Mouse (Mus musculus) liver, adult 2 months (tissue): ENCODE measurements around the gene Crabp2.

Experiments
- CTCF ChIP-seq: fragments of 200-500 bp; IDR thresholded peaks from 2 replicates; pipeline ENCODE4 v1.5.1; 2011; ENCODE audit warnings: low read depth, low read length, control low read depth
- POLR2A ChIP-seq: fragments of 200-500 bp; IDR thresholded peaks from 2 replicates; pipeline ENCODE4 v1.6.1; 2011; ENCODE audit warnings: low read length, control low read depth; ENCODE audit not compliant: insufficient read depth; ENCODE audit errors: extremely low read depth

GRCm38 (mm10) chr3:87958967-87959366, 10.5 kb downstream of the Crabp2 start:
- no peak for TF ChIP-seq POLR2A
- TF ChIP-seq CTCF = no peak
